Mouse (Mus musculus) liver, embryonic 12.5 days (tissue): ENCODE results near the gene Olfr1251. TPM values are rescaled to one million over a fixed set of nuclear protein-coding genes. Genes with fewer than 3 reads are reported as not detected.
"Not testable (repeated sequence)": the region's sequence is repeated elsewhere in the genome, so short reads cannot be mapped to it uniquely, and the experiment has no call there.

ENCODE experiments used
- ATAC-seq: fragments of 200-750 bp; cut with Nextera tagmentation; 2 replicates; pipeline ENCODE4 v1.8.0; 2017; ENCODE audit warnings: moderate number of reproducible peaks, mild to moderate bottlenecking, moderate library complexity
- H3K27ac ChIP-seq: fragments of 300-500 bp; sonication (generic); 2 replicates; pipeline ENCODE4 v1.5.1; 2016; ENCODE audit warnings: mild to moderate bottlenecking
- H3K27me3 ChIP-seq: fragments of 300-500 bp; sonication (generic); replicated peaks from 2 replicates; pipeline ENCODE4 v1.6.1; 2016; ENCODE audit warnings: mild to moderate bottlenecking, moderate library complexity
- H3K36me3 ChIP-seq: fragments of 300-500 bp; sonication (generic); 2 replicates; pipeline ENCODE4 v1.6.1; 2016; ENCODE audit warnings: mild to moderate bottlenecking, moderate library complexity
- H3K4me1 ChIP-seq: fragments of 300-500 bp; sonication (generic); 2 replicates; pipeline ENCODE4 v1.6.1; 2016
- H3K4me2 ChIP-seq: fragments of 300-500 bp; sonication (generic); 2 replicates; pipeline ENCODE4 v1.6.1; 2016; ENCODE audit warnings: mild to moderate bottlenecking, moderate library complexity
- H3K4me3 ChIP-seq: fragments of 300-500 bp; sonication (generic); 2 replicates; pipeline ENCODE4 v1.5.1; 2016; ENCODE audit warnings: mild to moderate bottlenecking, moderate library complexity
- H3K9ac ChIP-seq: fragments of 300-500 bp; sonication (generic); 2 replicates; pipeline ENCODE4 v1.6.1; 2016; ENCODE audit warnings: mild to moderate bottlenecking, moderate library complexity
- H3K9me3 ChIP-seq: fragments of 300-500 bp; sonication (generic); replicated peaks from 2 replicates; pipeline ENCODE4 v1.6.1; 2016; ENCODE audit warnings: mild to moderate bottlenecking, moderate library complexity
- WGBS: fragments of 180-500 bp; shearing (Covaris S2); methylation state at CpG from one replicate; pipeline ENCODE4 v1.1.7; 2016; ENCODE audit not compliant: insufficient replicate concordance; 5-methylcytosine and 5-hydroxymethylcytosine counted together
- polyA plus RNA-seq: library from polyadenylated mRNA; unstranded; fragments of >200 nt; fragmentation: Nextera tagmentation; extraction: Ambion mirVana; gene quantifications from 2 replicates; pipeline ENCODE4 v1.2.1, GENCODE M21; 2016

Gene Olfr1251
- polyA plus RNA-seq = not detected in 2 replicates

- Histone ChIP-seq H3K27me3 (no peaks in the 10 kb centered on the region), H3K9ac (no peak within 1 kb of the TSS), H3K27ac (no peak within 1 kb of the TSS), H3K36me3 (no peaks in the 10 kb centered on the region), H3K4me2 (no peak within 1 kb of the TSS), H3K4me3 (no peak within 1 kb of the TSS), H3K9me3 (no peaks in the 10 kb centered on the region), H3K4me1 (no peaks in the 10 kb centered on the region)
- no peak for ATAC-seq
Observed at GRCm38 (mm10) chr2:89671836-89672235, at the start of gene Olfr1251. Gene Olfr1251, minus strand, starts transcription at chr2:89671936.

DNA sequence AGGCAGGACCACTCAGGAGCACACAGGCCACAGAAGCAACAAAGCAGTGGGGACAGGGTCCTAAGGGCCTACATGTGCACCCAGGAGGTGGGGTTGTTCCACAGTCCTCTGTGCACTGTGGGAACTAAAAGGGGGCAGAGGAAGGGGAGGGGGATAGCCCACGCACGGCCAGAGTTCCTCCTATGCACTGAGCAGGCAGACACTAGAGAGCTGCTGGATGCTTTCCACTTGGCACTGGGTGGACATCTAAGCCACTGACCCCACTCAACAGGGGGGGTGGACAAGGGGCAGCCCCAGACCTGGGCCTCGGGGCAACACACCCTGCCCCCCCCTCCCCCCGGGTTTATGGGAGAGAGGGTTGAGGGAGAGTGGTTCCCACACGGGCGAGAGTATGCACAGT is 20.2 kb upstream of the Olfr1251 start:
- Histone ChIP-seq H3K36me3 (no peaks in the 10 kb centered on the region), H3K27ac (no peak overlapping the region), H3K4me2 (no peak overlapping the region), H3K4me3 (no peak overlapping the region), H3K9ac (no peak overlapping the region), H3K27me3 (no peaks in the 10 kb centered on the region), H3K9me3 (0 out of 2 replicates have a peak, but pooled peaks cover 5% of the 10 kb centered on the region), H3K4me1 (no peaks in the 10 kb centered on the region)
- 75% methylated on average over 6 of the region's 6 CpGs for WGBS
- no peak for ATAC-seq

DNA sequence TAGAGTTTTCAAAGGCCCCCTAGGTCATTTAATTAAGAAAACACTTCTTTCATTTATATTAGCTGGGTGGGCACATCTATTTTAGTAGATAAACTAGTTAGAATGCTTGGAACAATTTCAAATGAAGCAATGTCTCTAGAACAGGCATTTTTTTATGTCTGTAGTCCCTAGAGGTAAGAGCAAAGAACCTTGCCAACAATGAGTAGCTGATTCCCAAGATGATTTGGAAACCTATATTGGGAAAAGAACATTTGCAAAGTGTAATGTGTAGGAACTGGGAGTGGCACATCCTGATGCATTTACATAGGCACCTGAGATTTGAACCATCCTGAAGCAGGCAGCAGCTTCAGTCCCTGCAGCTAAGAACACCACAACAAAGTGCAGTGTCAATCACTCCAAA is 10.4 kb downstream of the Olfr1251 start, which contains the start of gene Olfr1250:
Gene Olfr1250 (minus strand): TSS at position 101 of the 400 bp plus-strand sequence.
- ATAC-seq = no peak
- Histone ChIP-seq H3K9ac (no peak within 1 kb of the TSS), H3K36me3 (no peaks in the 10 kb centered on the region), H3K27ac (no peak within 1 kb of the TSS), H3K4me1 (no peaks in the 10 kb centered on the region), H3K27me3 (no peaks in the 10 kb centered on the region), H3K9me3 (no peaks in the 10 kb centered on the region), H3K4me2 (no peak within 1 kb of the TSS), H3K4me3 (no peak within 1 kb of the TSS)

GRCm38 (mm10) chr2:89634883-89635282 is 36.9 kb downstream of the Olfr1251 start, which contains the start of gene Olfr1249:
Gene Olfr1249, minus strand, starts transcription at chr2:89634983.
- no peaks in the 10 kb centered on the region for H3K27me3 ChIP-seq
- no peaks in the 10 kb centered on the region for H3K4me1 ChIP-seq
- no peak within 1 kb of the TSS for H3K27ac ChIP-seq
- no peak for ATAC-seq
- H3K9ac ChIP-seq = no peak within 1 kb of the TSS
- no peaks in the 10 kb centered on the region for H3K36me3 ChIP-seq
- WGBS = 76% methylated on average over 2 of the region's 2 CpGs
- H3K4me2 ChIP-seq = no peak within 1 kb of the TSS
- H3K9me3 ChIP-seq = no peaks in the 10 kb centered on the region
- H3K4me3 ChIP-seq = no peak within 1 kb of the TSS

DNA sequence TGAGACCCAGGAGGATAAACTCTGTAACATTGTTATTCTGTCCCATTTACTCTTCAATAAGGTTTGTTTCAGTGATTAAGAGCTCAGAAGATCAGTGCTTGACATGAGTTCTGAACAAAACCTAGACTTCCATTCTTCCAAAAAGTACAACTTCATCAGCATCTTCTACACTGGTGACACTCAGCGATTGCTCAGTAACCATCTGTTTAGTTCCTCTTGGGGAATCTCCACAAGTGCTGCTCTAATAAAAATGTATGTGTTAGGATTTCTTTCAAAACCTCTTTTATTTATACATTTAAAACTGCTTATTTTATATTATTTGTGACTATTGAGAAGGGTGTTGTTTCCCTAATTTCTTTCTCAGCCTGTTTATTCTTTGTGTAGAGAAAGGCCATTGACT is 53.6 kb downstream of the Olfr1251 start, which contains the start of gene Olfr1248:
Gene Olfr1248 (minus strand): TSS at position 101 of the 400 bp plus-strand sequence.
- ATAC-seq, H3K9me3 ChIP-seq, H3K4me2 ChIP-seq, H3K27me3 ChIP-seq, H3K27ac ChIP-seq, H3K36me3 ChIP-seq, H3K4me3 ChIP-seq, H3K9ac ChIP-seq, H3K4me1 ChIP-seq: not testable (repeated sequence)
- WGBS = 86% methylated on average over 1 of the region's 1 CpGs

Other genes starting within 250 kb of the Olfr1251 start
- not detected in 2 replicates for gene Olfr1240, start 228.9 kb downstream of the Olfr1251 start, polyA plus RNA-seq
- gene Olfr1241, start 184.8 kb downstream of the Olfr1251 start, polyA plus RNA-seq = not detected in 2 replicates
- not detected in 2 replicates for gene Olfr1242, start 173.6 kb downstream of the Olfr1251 start, polyA plus RNA-seq
- not detected in 2 replicates for gene Olfr1243, start 140.4 kb downstream of the Olfr1251 start, polyA plus RNA-seq
- gene Olfr1245, start 93.5 kb downstream of the Olfr1251 start, polyA plus RNA-seq = not detected in 2 replicates
- not detected in 2 replicates for gene Olfr1246, start 78.8 kb downstream of the Olfr1251 start, polyA plus RNA-seq
- gene Olfr1247, start 57.8 kb downstream of the Olfr1251 start, polyA plus RNA-seq = not detected in 2 replicates
- gene Olfr1248, start 53.7 kb downstream of the Olfr1251 start, polyA plus RNA-seq = not detected in 2 replicates
- not detected in 2 replicates for gene Olfr1249, start 37.0 kb downstream of the Olfr1251 start, polyA plus RNA-seq
- not detected in 2 replicates for gene Olfr1250, start 10.5 kb downstream of the Olfr1251 start, polyA plus RNA-seq
- gene Olfr1252, start 53.1 kb upstream of the Olfr1251 start, polyA plus RNA-seq = not detected in 2 replicates
- gene Olfr1253, start 85.2 kb upstream of the Olfr1251 start, polyA plus RNA-seq = not detected in 2 replicates
- not detected in 2 replicates for gene Olfr1254, start 121.7 kb upstream of the Olfr1251 start, polyA plus RNA-seq
- not detected in 2 replicates for gene Olfr1255, start 140.1 kb upstream of the Olfr1251 start, polyA plus RNA-seq
- gene Olfr1256, start 169.6 kb upstream of the Olfr1251 start, polyA plus RNA-seq = not detected in 2 replicates
- gene Olfr48, start 176.3 kb upstream of the Olfr1251 start, polyA plus RNA-seq = not detected in 2 replicates
- gene Olfr1257, start 206.5 kb upstream of the Olfr1251 start, polyA plus RNA-seq = not detected in 2 replicates